Mouse (Mus musculus) cerebellum, adult 2 months (tissue): ENCODE measurements at regions not wholly inside any gene's neighbourhood (a gene's known extent, or its start where the extent isn't known, plus 50 kb on each side); places are given as distances from the start of the nearest gene placed in this dataset.
A peak's percentile ranks its signal among the peaks of the same experiment; 100 is the strongest.
"Not testable (repeated sequence)": the region's sequence is repeated elsewhere in the genome, so short reads cannot be mapped to it uniquely, and the experiment has no call there.

Experiments used
- DNase-seq, 2 experiments: peaks; one replicate each; pipeline ENCODE4 v3.0.0; 2021
- H3K27ac ChIP-seq: fragments of 200-500 bp; 2 replicates; pipeline ENCODE4 v1.5.1; 2012; ENCODE audit warnings: low read length, control low read depth, inconsistent platforms; ENCODE audit not compliant: insufficient read depth
- H3K27me3 ChIP-seq: fragments of 200-500 bp; 2 replicates; pipeline ENCODE4 v1.6.1; 2012; ENCODE audit warnings: inconsistent platforms, mild to moderate bottlenecking, low read length, moderate library complexity; ENCODE audit not compliant: control insufficient read depth, insufficient read depth
- H3K4me1 ChIP-seq: fragments of 200-500 bp; 2 replicates; pipeline ENCODE4 v1.6.1; 2011; ENCODE audit warnings: low read length; ENCODE audit not compliant: control insufficient read depth, insufficient read depth
- H3K4me3 ChIP-seq: fragments of 200-500 bp; replicated peaks from 2 replicates; pipeline ENCODE3; 2011; ENCODE audit warnings: mild to moderate bottlenecking, low read depth, low read length, control low read depth; ENCODE audit not compliant: insufficient read depth
- CTCF ChIP-seq: fragments of 200-500 bp; IDR thresholded peaks from 2 replicates; pipeline ENCODE4 v1.5.1; 2011; ENCODE audit warnings: low read depth, mild to moderate bottlenecking, control low read depth, low read length, moderate library complexity, borderline replicate concordance; ENCODE audit not compliant: insufficient read depth
- POLR2A ChIP-seq: fragments of 200-500 bp; IDR thresholded peaks from 2 replicates; pipeline ENCODE4 v1.6.1; 2011; ENCODE audit warnings: low read length, control low read depth, borderline replicate concordance; ENCODE audit not compliant: insufficient read depth
- WGBS: fragments of 180-500 bp; shearing (Covaris S2); methylation state at CpG from one replicate; pipeline ENCODE4 v1.1.7; 2018; 5-methylcytosine and 5-hydroxymethylcytosine counted together

DNA sequence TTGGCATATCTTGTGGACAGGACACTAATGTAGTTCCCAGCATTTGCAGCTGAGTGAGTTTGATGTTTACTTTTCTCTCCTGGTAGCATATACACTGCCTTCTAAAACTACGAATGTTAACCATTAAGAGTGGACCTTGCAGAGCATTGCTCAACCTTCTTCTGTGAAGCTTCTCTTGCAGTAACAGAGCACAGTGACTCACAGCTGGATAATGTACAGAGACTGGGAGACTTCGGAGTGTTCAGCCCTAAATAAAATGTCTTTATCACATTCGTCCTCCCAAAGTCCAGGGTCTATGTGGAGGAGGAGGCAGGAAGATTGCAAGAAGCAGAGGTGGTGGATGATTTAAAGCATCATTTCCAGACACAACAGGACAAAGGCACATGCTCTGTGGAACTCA is 407.6 kb upstream of the Dab2 start:
- no peak for DNase-seq
- no peak for TF ChIP-seq CTCF
- no peak for TF ChIP-seq POLR2A
- 83% methylated on average over 3 of the region's 3 CpGs for WGBS
- H3K27me3 ChIP-seq: no peaks in the 10 kb centered on the region
- no peaks in the 10 kb centered on the region for H3K4me1 ChIP-seq
- H3K27ac ChIP-seq: no peak overlapping the region
- H3K4me3 ChIP-seq: no peak overlapping the region

DNA sequence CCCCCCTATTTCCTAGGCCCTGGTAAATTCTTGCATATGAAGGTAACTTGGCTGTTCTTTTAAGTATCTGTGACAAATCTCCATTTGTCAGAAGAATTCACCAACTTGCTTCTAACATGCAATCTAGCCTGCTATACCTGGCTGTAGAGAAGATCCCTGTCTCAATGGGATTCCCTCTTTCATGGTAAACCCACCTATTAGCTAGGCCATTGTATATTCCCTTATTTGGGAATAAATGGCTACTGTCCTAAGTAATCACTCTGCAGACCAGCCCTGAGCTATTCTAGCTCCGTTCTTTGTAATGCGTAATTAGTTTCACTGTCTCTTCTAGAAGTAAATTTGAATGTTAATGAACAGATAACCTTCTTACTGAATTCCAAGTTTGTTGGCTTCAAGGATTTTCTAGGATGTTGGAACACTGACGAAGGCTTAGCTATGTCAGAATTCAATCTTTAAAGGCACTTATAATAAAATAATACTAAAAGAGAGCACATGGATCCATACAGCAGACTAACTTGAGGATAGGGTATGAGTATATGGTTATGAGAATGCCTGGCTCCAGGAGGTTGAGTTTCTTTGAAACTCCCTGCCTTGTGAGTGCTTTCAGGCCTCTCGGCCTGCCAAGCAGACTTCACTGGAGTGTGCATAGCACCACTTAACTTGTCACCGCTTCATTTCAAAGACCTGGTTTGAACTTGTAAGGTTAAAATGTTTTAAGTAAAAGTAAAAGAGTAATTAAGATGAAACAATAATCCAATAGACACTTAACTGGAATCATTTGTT is 403.7 kb upstream of the Dab2 start:
- 84% methylated on average over 5 of the region's 5 CpGs for WGBS
- H3K4me3 ChIP-seq, DNase-seq, H3K4me1 ChIP-seq, H3K27ac ChIP-seq, H3K27me3 ChIP-seq: not testable (repeated sequence)

DNA sequence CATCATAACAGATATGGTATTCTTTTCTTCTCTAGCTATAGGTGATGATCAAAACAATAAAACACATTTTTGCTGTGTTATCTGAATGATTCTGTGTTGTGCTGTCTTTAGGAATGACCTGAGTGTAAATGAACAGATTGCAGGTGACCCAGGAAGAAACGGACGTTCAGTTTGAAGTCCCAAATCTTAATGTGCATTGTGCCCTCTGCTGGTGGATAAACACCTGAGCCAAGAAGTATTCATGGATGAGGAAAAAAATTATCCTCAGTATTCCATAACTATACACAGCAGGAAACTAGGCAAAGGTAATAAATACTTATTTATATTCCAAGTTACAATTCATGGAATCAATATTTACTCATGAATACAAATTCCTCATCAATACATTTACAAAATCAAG is 384.3 kb upstream of the Dab2 start:
- 1% methylated on average over 2 of the region's 2 CpGs for WGBS
- H3K4me3 ChIP-seq: no peak overlapping the region
- peak in 1 of 2 experiments; percentile 14 for DNase-seq

DNA sequence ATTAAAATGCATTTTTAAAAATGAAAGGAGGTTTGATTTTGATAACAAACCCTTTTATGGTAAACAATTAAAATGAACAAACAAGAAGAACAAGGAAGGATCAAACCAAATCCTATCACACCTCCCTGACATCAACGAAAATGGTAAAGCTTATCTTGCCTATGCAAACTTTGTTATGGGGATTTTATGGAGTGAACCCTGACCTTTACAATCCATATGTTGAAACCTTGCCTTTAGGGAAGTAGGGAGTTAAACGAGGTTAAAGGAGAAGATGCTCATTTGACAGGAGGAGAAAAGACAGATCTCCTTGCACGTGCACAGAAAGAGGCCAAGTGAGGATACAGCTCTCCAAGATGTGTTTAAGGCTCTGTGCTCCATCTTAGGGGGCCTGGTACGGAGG is 379.5 kb upstream of the Dab2 start:
- no peak for DNase-seq
- H3K27ac ChIP-seq: no peak overlapping the region
- WGBS: 66% methylated on average over 4 of the region's 4 CpGs
- TF ChIP-seq POLR2A (no peak), CTCF (no peak)
- no peaks in the 10 kb centered on the region for H3K27me3 ChIP-seq
- no peak overlapping the region for H3K4me3 ChIP-seq
- no peaks in the 10 kb centered on the region for H3K4me1 ChIP-seq

More for the DNA sequence above, 384.3 kb upstream of the Dab2 start:
- no peak overlapping the region for H3K27ac ChIP-seq
- no peaks in the 10 kb centered on the region for H3K27me3 ChIP-seq
- H3K4me1 ChIP-seq: no peaks in the 10 kb centered on the region
- TF ChIP-seq POLR2A (no peak), CTCF (no peak; the same call in 1 of the 2 replicates)

DNA sequence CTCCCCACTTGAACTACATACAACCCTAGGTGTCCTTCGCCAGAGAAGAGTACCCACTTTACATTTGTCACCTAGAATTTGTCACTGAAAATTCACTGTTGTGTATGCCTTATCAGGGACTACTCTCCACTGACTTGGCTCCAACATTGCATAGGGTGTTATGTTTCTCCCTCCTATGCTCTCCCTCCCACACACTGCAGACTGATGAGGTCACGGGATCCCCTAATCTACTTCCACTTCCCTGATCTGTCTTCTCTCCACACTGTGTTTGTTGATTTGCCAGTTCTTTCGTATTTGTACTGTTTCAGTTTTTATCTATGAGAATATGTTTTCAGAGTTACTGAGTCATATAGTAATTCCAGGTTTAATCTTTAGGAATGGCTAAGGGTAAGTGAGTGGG is 371.8 kb upstream of the Dab2 start:
- Histone ChIP-seq H3K27me3 (no peaks in the 10 kb centered on the region), H3K27ac (no peak overlapping the region), H3K4me1 (no peaks in the 10 kb centered on the region), H3K4me3 (no peak overlapping the region)
- TF ChIP-seq POLR2A: no peak
- TF ChIP-seq CTCF: no peak
- no peak for DNase-seq
- WGBS: 82% methylated on average over 3 of the region's 3 CpGs

DNA sequence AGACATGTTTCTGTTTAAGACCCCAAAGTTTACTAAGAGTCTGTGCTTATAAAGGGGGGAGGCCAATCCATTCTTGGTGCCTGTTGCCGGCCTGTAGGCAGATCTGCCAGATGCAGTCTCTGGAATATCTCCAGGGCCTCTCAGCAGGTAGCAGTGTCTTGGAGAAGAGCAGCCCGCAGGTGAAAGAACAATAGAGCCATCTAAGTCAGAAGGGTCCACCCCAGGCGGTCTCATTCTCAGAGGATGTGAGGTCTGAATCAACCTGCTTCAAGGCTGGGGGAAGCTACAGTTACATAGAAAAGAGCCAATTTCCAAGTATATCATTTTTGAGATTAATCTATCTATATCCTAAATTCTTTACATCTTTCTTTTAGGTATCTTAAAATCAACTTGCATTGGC is 366.0 kb upstream of the Dab2 start:
- 17% methylated on average over 3 of the region's 3 CpGs for WGBS
- Histone ChIP-seq H3K27me3 (no peaks in the 10 kb centered on the region), H3K27ac (no peak overlapping the region), H3K4me3 (no peak overlapping the region), H3K4me1 (no peaks in the 10 kb centered on the region)
- TF ChIP-seq POLR2A: no peak
- no peak for TF ChIP-seq CTCF
- no peak for DNase-seq

DNA sequence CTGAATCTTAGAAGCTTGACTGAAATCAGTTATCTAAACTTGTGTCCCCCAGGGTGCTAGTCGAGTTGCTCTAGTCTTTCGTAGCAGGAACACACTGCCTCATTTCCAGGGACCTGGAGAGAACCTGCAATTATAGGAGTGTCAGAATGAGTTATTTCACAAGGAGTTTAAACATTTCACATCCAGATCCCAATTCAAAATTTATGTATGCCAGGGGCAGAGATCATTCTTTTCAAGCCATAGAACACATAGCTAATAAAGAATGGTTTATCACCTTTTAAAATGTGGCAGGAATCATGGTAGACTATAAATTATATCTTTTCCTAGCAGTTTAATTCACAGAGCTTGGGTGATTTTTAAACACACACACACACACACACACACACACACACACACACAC is 358.6 kb upstream of the Dab2 start:
- H3K4me1 ChIP-seq: no peaks in the 10 kb centered on the region
- no peaks in the 10 kb centered on the region for H3K27me3 ChIP-seq
- no peak overlapping the region for H3K4me3 ChIP-seq
- no peak overlapping the region for H3K27ac ChIP-seq
- TF ChIP-seq POLR2A (no peak), CTCF (no peak)
- 71% methylated on average over 2 of the region's 2 CpGs for WGBS
- no peak for DNase-seq

DNA sequence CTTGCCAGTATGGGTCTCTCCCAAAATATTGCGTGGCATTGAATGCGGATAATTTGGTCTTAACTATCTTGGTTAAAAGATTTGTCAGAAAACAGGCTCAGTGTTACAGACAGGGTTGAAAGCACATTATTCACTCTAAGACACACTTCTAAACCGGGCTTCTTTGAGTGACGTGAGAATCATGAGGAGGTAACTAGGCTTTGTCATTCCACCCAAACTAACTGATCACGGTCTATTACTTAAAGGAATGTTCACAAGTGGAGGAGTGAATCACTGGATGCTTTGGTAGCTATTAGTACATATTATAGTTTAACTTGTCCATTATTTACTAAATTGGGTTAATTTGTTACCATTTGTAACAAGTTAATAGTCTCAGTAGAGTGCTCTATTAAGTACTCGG is 352.9 kb upstream of the Dab2 start:
- no peaks in the 10 kb centered on the region for H3K4me1 ChIP-seq
- DNase-seq: no peak
- no peaks in the 10 kb centered on the region for H3K27me3 ChIP-seq
- TF ChIP-seq POLR2A (no peak), CTCF (no peak)
- H3K27ac ChIP-seq: no peak overlapping the region
- WGBS: 88% methylated on average over 6 of the region's 6 CpGs
- H3K4me3 ChIP-seq: no peak overlapping the region
